Mouse (Mus musculus) MEL (cell line): ENCODE measurements at regions not wholly inside any gene's neighbourhood (a gene's known extent, or its start where the extent isn't known, plus 50 kb on each side); places are given as distances from the start of the nearest gene placed in this dataset.

Source experiments
- DNase-seq: peaks from one replicate; pipeline ENCODE4 v3.0.0; 2011; ENCODE audit warnings: low read depth, low spot score
- H3K27ac ChIP-seq: 2 replicates; pipeline ENCODE4 v1.5.1; 2012; ENCODE audit warnings: low read depth, mild to moderate bottlenecking, control low read depth, low read length, moderate library complexity; ENCODE audit not compliant: control insufficient read depth
- H3K27me3 ChIP-seq, 2 experiments: fragments of 150-350 bp in 1 of 2; sonication (generic) in 1 of 2; 2 replicates each; pipeline ENCODE4 v1.6.1; 2012; ENCODE audit warnings: low read length in 2 of 2, mild to moderate bottlenecking in 2 of 2, improper control_type of control experiment in 1 of 2, moderate library complexity in 1 of 2; ENCODE audit not compliant: insufficient read depth in 2 of 2, control insufficient read depth in 1 of 2
- H3K36me3 ChIP-seq, 2 experiments: 2 replicates each; pipeline ENCODE4 v1.6.1; 2012 to 2014; ENCODE audit warnings: low read length in 2 of 2, improper control_type of control experiment in 1 of 2, inconsistent platforms in 1 of 2, mild to moderate bottlenecking in 1 of 2; ENCODE audit not compliant: insufficient read depth in 2 of 2, control insufficient read depth in 1 of 2
- H3K4me1 ChIP-seq, 2 experiments: fragments of 150-350 bp in 1 of 2; sonication (generic) in 1 of 2; 2 replicates each; pipeline ENCODE4 v1.6.1; 2012; ENCODE audit warnings: low read length in 2 of 2, improper control_type of control experiment in 1 of 2, mild to moderate bottlenecking in 1 of 2; ENCODE audit not compliant: insufficient read depth in 2 of 2, control insufficient read depth in 1 of 2
- H3K4me3 ChIP-seq, 2 experiments: fragments of 150-350 bp in 1 of 2; sonication (generic) in 1 of 2; 2 replicates each; pipeline ENCODE4 v1.5.1; 2012; ENCODE audit warnings: low read depth in 2 of 2, low read length in 2 of 2, mild to moderate bottlenecking in 2 of 2, moderate library complexity in 2 of 2, control low read depth in 1 of 2, improper control_type of control experiment in 1 of 2; ENCODE audit not compliant: control insufficient read depth in 1 of 2, insufficient read depth in 1 of 2
- H3K79me2 ChIP-seq: 2 replicates; pipeline ENCODE4 v1.6.1; 2012; ENCODE audit warnings: mild to moderate bottlenecking, low read length, moderate library complexity; ENCODE audit not compliant: control insufficient read depth, poor library complexity, insufficient read depth
- H3K9ac ChIP-seq: 2 replicates; pipeline ENCODE4 v1.6.1; 2012; ENCODE audit warnings: low read depth, mild to moderate bottlenecking, control low read depth, low read length, moderate library complexity; ENCODE audit not compliant: control insufficient read depth, poor library complexity, severe bottlenecking
- H3K9me3 ChIP-seq: fragments of 150-350 bp; sonication (generic); replicated peaks from 2 replicates; pipeline ENCODE4 v1.6.1; 2012; ENCODE audit warnings: mild to moderate bottlenecking, low read length, improper control_type of control experiment, moderate library complexity; ENCODE audit not compliant: insufficient read depth
- ETS1 ChIP-seq: IDR thresholded peaks from 2 replicates; pipeline ENCODE4 v1.6.1; 2012; ENCODE audit warnings: low read depth, mild to moderate bottlenecking, inconsistent platforms, low read length, improper control_type of control experiment, moderate library complexity
- GATA1 ChIP-seq: IDR thresholded peaks from 2 replicates; pipeline ENCODE4 v1.6.1; 2011; ENCODE audit warnings: low read depth, low read length, improper control_type of control experiment
- HCFC1 ChIP-seq: IDR thresholded peaks from 2 replicates; pipeline ENCODE4 v1.6.1; 2012; ENCODE audit warnings: low read depth, mild to moderate bottlenecking, inconsistent platforms, low read length, improper control_type of control experiment, moderate library complexity
- MAZ ChIP-seq: IDR thresholded peaks from 2 replicates; pipeline ENCODE4 v1.6.1; 2012; ENCODE audit warnings: low read depth, mild to moderate bottlenecking, inconsistent platforms, low read length, improper control_type of control experiment
- MEF2A ChIP-seq: IDR thresholded peaks from 2 replicates; pipeline ENCODE4 v1.6.1; 2014; ENCODE audit warnings: low read depth, mild to moderate bottlenecking, inconsistent platforms, low read length, improper control_type of control experiment; ENCODE audit not compliant: poor library complexity, insufficient replicate concordance, severe bottlenecking; ENCODE audit errors: extremely low read depth
- MXI1 ChIP-seq: IDR thresholded peaks from 2 replicates; pipeline ENCODE4 v1.6.1; 2011; ENCODE audit warnings: mild to moderate bottlenecking, low read depth, low read length, improper control_type of control experiment
- MYB ChIP-seq: IDR thresholded peaks from 2 replicates; pipeline ENCODE4 v1.6.1; 2011; ENCODE audit warnings: mild to moderate bottlenecking, low read depth, low read length, improper control_type of control experiment
- MYC ChIP-seq: IDR thresholded peaks from 2 replicates; pipeline ENCODE4 v1.6.1; 2011; ENCODE audit warnings: low read depth, mild to moderate bottlenecking, low read length, improper control_type of control experiment, moderate library complexity
- POLR2AphosphoS5 ChIP-seq: IDR thresholded peaks from 2 replicates; pipeline ENCODE4 v1.6.1; 2012; ENCODE audit warnings: low read depth, borderline replicate concordance, mild to moderate bottlenecking, inconsistent platforms, low read length, moderate library complexity, mixed read lengths
- RCOR1 ChIP-seq: IDR thresholded peaks from 2 replicates; pipeline ENCODE4 v1.6.1; 2012; ENCODE audit warnings: low read depth, mild to moderate bottlenecking, inconsistent platforms, low read length, improper control_type of control experiment
- UBTF ChIP-seq: IDR thresholded peaks from 2 replicates; pipeline ENCODE4 v1.6.1; 2012; ENCODE audit warnings: low read depth, mild to moderate bottlenecking, inconsistent platforms, low read length, improper control_type of control experiment, moderate library complexity, borderline replicate concordance; ENCODE audit not compliant: insufficient read depth
- USF1 ChIP-seq: IDR thresholded peaks from 2 replicates; pipeline ENCODE4 v1.6.1; 2014; ENCODE audit warnings: low read depth, mild to moderate bottlenecking, inconsistent platforms, low read length, improper control_type of control experiment, moderate library complexity
- USF2 ChIP-seq, 2 experiments: IDR thresholded peaks; 2 replicates each; pipeline ENCODE4 v1.6.1; 2011 to 2012; ENCODE audit warnings: improper control_type of control experiment in 2 of 2, low read length in 2 of 2, borderline replicate concordance in 1 of 2, inconsistent platforms in 1 of 2, low read depth in 1 of 2, mild to moderate bottlenecking in 1 of 2; ENCODE audit not compliant: insufficient read depth in 1 of 2
- ZC3H11A ChIP-seq: IDR thresholded peaks from 2 replicates; pipeline ENCODE4 v1.6.1; 2012; ENCODE audit warnings: low read depth, mild to moderate bottlenecking, inconsistent platforms, low read length, improper control_type of control experiment
- ZMIZ1 ChIP-seq: IDR thresholded peaks from 2 replicates; pipeline ENCODE4 v1.6.1; 2012; ENCODE audit warnings: low read depth, mild to moderate bottlenecking, inconsistent platforms, low read length, improper control_type of control experiment, moderate library complexity
- ZNF384 ChIP-seq: IDR thresholded peaks from 2 replicates; pipeline ENCODE4 v1.6.1; 2012; ENCODE audit warnings: low read depth, mild to moderate bottlenecking, inconsistent platforms, low read length, improper control_type of control experiment

- Histone ChIP-seq H3K36me3 (no peaks in the 10 kb centered on the region), H3K4me3 (no peak overlapping the region), H3K79me2 (no peaks in the 10 kb centered on the region), H3K9me3 (no peaks in the 10 kb centered on the region), H3K27me3 (no peaks in the 10 kb centered on the region), H3K9ac (no peak overlapping the region), H3K4me1 (no peaks in the 10 kb centered on the region), H3K27ac (no peak overlapping the region)
- TF ChIP-seq USF2 (IDR thresholded peaks at IDR 0.05; ENCODE audit: borderline replicate concordance in 1 of 2, insufficient read depth in 1 of 2, low read depth in 1 of 2, low read length in 2 of 2) (no peak), ZMIZ1 (no peak), HCFC1 (no peak), MEF2A (no peak), MAZ (no peak), ZC3H11A (no peak)
- no peak for DNase-seq
Measured at GRCm38 (mm10) chr2:147905118-147905517, 141.7 kb downstream of the Foxa2 start.

- H3K4me1 ChIP-seq: no peaks in the 10 kb centered on the region
- H3K36me3 ChIP-seq: no peaks in the 10 kb centered on the region
- DNase-seq: no peak
- H3K9ac ChIP-seq: no peak overlapping the region
- TF ChIP-seq USF2 (IDR thresholded peaks at IDR 0.05; ENCODE audit: borderline replicate concordance in 1 of 2, insufficient read depth in 1 of 2, low read depth in 1 of 2, low read length in 2 of 2) (no peak), POLR2AphosphoS5 (no peak), MYC (no peak), RCOR1 (no peak), MAZ (no peak), MYB (no peak), ZNF384 (no peak), HCFC1 (no peak), USF1 (no peak), GATA1 (no peak), UBTF (no peak), MXI1 (no peak), ETS1 (no peak)
- TF ChIP-seq, all 39 proteins: peak for 0
- H3K27ac ChIP-seq: no peak overlapping the region
- no peak overlapping the region for H3K4me3 ChIP-seq
- no peaks in the 10 kb centered on the region for H3K79me2 ChIP-seq
- no peaks in the 10 kb centered on the region for H3K27me3 ChIP-seq
- no peaks in the 10 kb centered on the region for H3K9me3 ChIP-seq
Measured at GRCm38 (mm10) chr2:147899236-147899635, 147.5 kb downstream of the Foxa2 start.
